Mouse (Mus musculus): ENCODE results near the gene Nanos2. TPM values are rescaled to one million over a fixed set of nuclear protein-coding genes. Genes with fewer than 3 reads are reported as not detected.

The Nanos2 gene
- total and polyA plus RNA-seq, 2 experiments from 2014 or later, result not detected

DNA sequence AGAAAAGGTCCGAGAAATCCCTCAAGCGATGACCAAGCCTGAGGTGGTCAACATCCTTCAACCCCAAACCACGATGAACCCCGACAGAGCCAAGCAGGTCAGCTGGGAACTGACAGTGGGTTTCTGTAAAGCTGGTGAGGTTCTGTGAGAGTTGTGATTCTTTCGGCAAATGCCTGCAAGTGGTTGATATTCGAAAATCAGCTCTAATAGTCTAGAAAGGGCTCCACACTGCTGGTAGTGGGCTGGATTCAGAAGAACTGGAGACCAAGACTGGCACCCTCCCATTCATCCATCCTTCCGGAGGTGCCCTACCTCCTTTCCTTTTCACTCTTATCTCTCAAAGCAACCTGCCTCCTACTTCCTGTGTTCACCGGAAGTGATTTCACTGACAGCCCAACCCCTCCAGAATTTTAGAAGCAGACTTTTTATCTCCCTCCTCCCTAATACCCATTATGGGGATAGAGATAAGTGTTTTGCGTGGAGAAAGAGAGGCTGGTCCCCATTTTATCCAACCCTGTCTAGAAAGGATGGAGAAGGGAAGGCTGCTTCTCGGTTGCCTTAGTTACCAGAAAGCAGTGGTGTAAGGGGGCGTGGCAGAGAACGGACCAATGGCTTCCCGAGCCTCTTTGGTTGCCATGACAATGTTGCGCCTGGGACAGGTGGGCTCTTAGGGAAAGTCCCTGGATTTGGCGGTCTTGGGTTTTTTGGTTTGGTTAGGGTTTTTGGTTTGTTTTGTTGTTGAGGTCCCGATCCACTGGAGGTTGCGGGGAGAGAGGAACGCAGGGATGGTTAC lies 36.5 kb upstream of the Nanos2 start:
- DNase-seq (ENCODE audit: low spot score) (no peak), ATAC-seq (ENCODE audit: insufficient read depth, low read depth) (no peak)
- 24% methylated on average over 18 of the region's 18 CpGs for WGBS
- no peak overlapping the region for H3K9ac ChIP-seq (replicated peaks; ENCODE audit: low read depth, low read length)
- peak overlapping the region; percentile 14 for H3K27ac ChIP-seq (ENCODE audit: low read depth)
- no peaks in the 10 kb centered on the region; the same call in 1 of the 2 replicates for H3K4me1 ChIP-seq (ENCODE audit: control insufficient read depth, insufficient read depth)
- H3K9me3 ChIP-seq (replicated peaks; ENCODE audit: control insufficient read depth, low read length), result no peaks in the 10 kb centered on the region
- no peak overlapping the region for H3K4me2 ChIP-seq (ENCODE audit: low read depth, low read length)
- H3K27me3 ChIP-seq (ENCODE audit: control insufficient read depth, insufficient read depth, low read length), result 0 out of 2 replicates have a peak, but pooled peaks cover 8% of the 10 kb centered on the region
- H3K36me3 ChIP-seq (replicated peaks; ENCODE audit: control insufficient read depth, insufficient read depth, low read length), result no peaks in the 10 kb centered on the region
- no peak overlapping the region for H3K4me3 ChIP-seq (ENCODE audit: low read depth, low read length)
- TF ChIP-seq CTCF (IDR thresholded peaks at IDR 0.05; ENCODE audit: low read depth) (no peak), EP300 (IDR thresholded peaks at IDR 0.05; ENCODE audit: low read depth) (0 out of 2 replicates have a peak, but pooled peaks have one; percentile 29)

DNA sequence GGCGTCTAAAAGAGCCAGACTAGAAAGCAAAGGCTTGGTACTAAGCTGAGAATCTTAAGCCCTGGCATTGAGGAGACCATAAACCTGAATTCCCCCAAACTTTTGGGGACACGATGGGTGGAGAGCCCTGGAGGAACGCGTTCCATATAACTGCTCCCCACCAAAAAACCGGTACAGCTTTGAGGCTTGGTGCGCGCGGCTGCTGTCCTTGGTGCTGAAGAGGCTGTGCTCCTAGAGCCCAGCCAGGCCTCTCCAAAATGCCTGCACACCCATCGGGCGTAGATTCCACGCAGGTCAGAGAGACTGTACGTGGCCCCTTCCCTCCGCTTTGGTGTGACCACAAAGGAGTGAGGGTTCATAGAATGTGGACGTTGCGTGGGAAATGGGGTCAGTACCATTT lies 35.8 kb upstream of the Nanos2 start:
- H3K4me2 ChIP-seq (ENCODE audit: low read depth, low read length), result no peak overlapping the region
- ATAC-seq (ENCODE audit: insufficient read depth, low read depth) (no peak), DNase-seq (ENCODE audit: low spot score) (no peak)
- H3K4me1 ChIP-seq (ENCODE audit: control insufficient read depth, insufficient read depth), result no peaks in the 10 kb centered on the region; the same call in 1 of the 2 replicates
- H3K4me3 ChIP-seq (ENCODE audit: low read depth, low read length), result no peak overlapping the region
- TF ChIP-seq EP300 (IDR thresholded peaks at IDR 0.05; ENCODE audit: low read depth) (no peak), CTCF (IDR thresholded peaks at IDR 0.05; ENCODE audit: low read depth) (no peak)
- H3K27ac ChIP-seq (ENCODE audit: low read depth), result no peak overlapping the region
- H3K9ac ChIP-seq (replicated peaks; ENCODE audit: low read depth, low read length), result no peak overlapping the region
- 0 out of 2 replicates have a peak, but pooled peaks cover 8% of the 10 kb centered on the region for H3K27me3 ChIP-seq (ENCODE audit: control insufficient read depth, insufficient read depth, low read length)
- whole genome bisulfite sequencing, result 13% methylated on average over 15 of the region's 15 CpGs
- H3K36me3 ChIP-seq (replicated peaks; ENCODE audit: control insufficient read depth, insufficient read depth, low read length), result no peaks in the 10 kb centered on the region
- H3K9me3 ChIP-seq (replicated peaks; ENCODE audit: control insufficient read depth, low read length), result no peaks in the 10 kb centered on the region

DNA sequence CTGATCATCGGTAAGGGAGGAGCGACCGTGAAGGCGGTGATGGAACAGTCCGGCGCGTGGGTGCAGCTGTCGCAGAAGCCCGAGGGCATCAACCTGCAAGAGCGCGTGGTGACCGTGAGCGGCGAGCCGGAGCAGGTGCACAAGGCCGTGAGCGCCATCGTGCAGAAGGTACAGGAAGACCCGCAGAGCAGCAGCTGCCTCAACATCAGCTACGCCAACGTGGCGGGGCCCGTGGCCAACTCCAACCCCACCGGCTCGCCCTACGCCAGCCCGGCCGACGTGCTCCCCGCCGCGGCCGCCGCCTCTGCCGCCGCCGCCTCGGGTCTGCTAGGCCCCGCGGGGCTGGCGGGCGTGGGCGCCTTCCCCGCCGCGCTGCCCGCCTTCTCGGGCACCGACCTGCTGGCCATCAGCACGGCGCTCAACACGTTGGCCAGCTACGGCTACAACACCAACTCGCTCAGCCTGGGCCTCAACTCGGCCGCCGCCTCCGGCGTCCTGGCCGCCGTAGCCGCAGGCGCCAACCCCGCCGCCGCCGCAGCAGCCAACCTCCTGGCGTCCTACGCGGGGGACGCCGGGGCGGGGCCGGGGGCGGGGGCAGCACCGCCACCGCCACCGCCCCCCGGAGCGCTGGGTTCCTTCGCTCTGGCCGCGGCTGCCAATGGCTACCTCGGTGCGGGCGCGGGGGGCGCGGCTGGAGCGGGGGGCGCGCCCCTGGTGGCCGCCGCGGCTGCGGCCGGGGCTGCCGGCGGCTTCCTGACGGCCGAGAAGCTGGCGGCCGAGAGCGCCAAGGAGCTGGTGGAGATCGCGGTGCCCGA lies 29.4 kb upstream of the Nanos2 start:
- TF ChIP-seq EP300 (IDR thresholded peaks at IDR 0.05; ENCODE audit: low read depth) (no peak), CTCF (IDR thresholded peaks at IDR 0.05; ENCODE audit: low read depth) (no peak)
- Histone ChIP-seq H3K27me3 (ENCODE audit: control insufficient read depth, insufficient read depth, low read length) (peaks cover 36% of the 10 kb centered on the region), H3K4me3 (ENCODE audit: low read depth, low read length) (peak overlapping the region; percentile 60), H3K9me3 (replicated peaks; ENCODE audit: control insufficient read depth, low read length) (no peaks in the 10 kb centered on the region), H3K9ac (replicated peaks; ENCODE audit: low read depth, low read length) (peak overlapping the region; percentile 46; the same call in 1 of the 2 replicates), H3K27ac (ENCODE audit: low read depth) (peak overlapping the region; percentile 12; the same call in 1 of the 2 replicates), H3K36me3 (replicated peaks; ENCODE audit: control insufficient read depth, insufficient read depth, low read length) (no peaks in the 10 kb centered on the region), H3K4me2 (ENCODE audit: low read depth, low read length) (peak overlapping the region; percentile 92), H3K4me1 (ENCODE audit: control insufficient read depth, insufficient read depth) (peaks cover 8% of the 10 kb centered on the region; the same call in 1 of the 2 replicates)
- under 1% methylated on average over 93 of the region's 107 CpGs for WGBS
- ATAC-seq (ENCODE audit: insufficient read depth, low read depth) (peak; percentile 77), DNase-seq (ENCODE audit: low spot score) (peak; percentile 61)

DNA sequence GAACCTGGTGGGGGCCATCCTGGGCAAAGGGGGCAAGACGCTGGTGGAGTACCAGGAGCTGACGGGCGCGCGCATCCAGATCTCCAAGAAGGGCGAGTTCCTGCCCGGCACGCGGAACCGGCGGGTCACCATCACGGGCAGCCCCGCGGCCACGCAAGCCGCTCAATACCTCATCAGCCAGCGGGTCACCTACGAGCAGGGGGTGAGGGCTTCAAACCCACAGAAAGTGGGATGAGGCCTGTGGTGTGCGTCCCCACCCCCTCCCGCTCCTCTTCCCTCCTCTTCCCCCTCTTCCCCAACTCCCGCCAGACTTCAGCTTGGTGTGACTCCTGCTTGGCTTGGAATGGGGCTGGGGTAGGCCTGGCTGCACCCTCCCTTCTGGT lies 28.8 kb upstream of the Nanos2 start:
- peak; percentile 10; the same call in 1 of the 2 replicates for ATAC-seq (ENCODE audit: insufficient read depth, low read depth)
- Histone ChIP-seq H3K4me1 (ENCODE audit: control insufficient read depth, insufficient read depth) (peaks cover 8% of the 10 kb centered on the region; the same call in 1 of the 2 replicates), H3K9me3 (replicated peaks; ENCODE audit: control insufficient read depth, low read length) (no peaks in the 10 kb centered on the region), H3K9ac (replicated peaks; ENCODE audit: low read depth, low read length) (peak overlapping the region; percentile 46; the same call in 1 of the 2 replicates), H3K27me3 (ENCODE audit: control insufficient read depth, insufficient read depth, low read length) (peaks cover 42% of the 10 kb centered on the region), H3K4me2 (ENCODE audit: low read depth, low read length) (peak overlapping the region; percentile 92), H3K27ac (ENCODE audit: low read depth) (peak overlapping the region; percentile 12; the same call in 1 of the 2 replicates), H3K36me3 (replicated peaks; ENCODE audit: control insufficient read depth, insufficient read depth, low read length) (no peaks in the 10 kb centered on the region), H3K4me3 (ENCODE audit: low read depth, low read length) (peak overlapping the region; percentile 60)
- 3% methylated on average over 21 of the region's 21 CpGs for WGBS
- no peak for DNase-seq (ENCODE audit: low spot score)
- TF ChIP-seq CTCF (IDR thresholded peaks at IDR 0.05; ENCODE audit: low read depth) (no peak), EP300 (IDR thresholded peaks at IDR 0.05; ENCODE audit: low read depth) (no peak)

DNA sequence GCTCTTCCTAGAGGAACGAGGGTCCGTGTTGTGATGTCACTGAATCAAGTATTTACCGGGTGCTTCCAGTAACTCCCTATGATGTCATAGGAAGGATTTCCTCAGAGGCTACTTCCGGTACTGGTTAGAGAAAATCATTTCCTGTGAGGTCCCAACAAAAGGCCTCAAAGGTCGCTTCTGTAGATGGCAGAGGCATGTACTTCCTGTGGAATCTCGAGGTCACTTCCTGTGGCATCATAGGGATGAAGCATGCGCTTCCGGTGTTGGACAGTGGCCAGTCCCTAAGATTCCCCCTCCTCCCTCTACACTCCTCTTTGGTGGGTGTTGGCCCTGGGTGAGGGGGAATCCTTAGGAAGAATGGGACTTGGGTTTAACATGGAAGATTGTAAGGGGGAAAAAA lies 27.8 kb upstream of the Nanos2 start:
- Histone ChIP-seq H3K27me3 (ENCODE audit: control insufficient read depth, insufficient read depth, low read length) (peaks cover 53% of the 10 kb centered on the region), H3K27ac (ENCODE audit: low read depth) (peak overlapping the region; percentile 67), H3K4me2 (ENCODE audit: low read depth, low read length) (no peak overlapping the region), H3K4me3 (ENCODE audit: low read depth, low read length) (no peak overlapping the region), H3K4me1 (ENCODE audit: control insufficient read depth, insufficient read depth) (peaks cover 8% of the 10 kb centered on the region; the same call in 1 of the 2 replicates), H3K9ac (replicated peaks; ENCODE audit: low read depth, low read length) (no peak overlapping the region), H3K9me3 (replicated peaks; ENCODE audit: control insufficient read depth, low read length) (no peaks in the 10 kb centered on the region), H3K36me3 (replicated peaks; ENCODE audit: control insufficient read depth, insufficient read depth, low read length) (no peaks in the 10 kb centered on the region)
- TF ChIP-seq EP300 (IDR thresholded peaks at IDR 0.05; ENCODE audit: low read depth), result peak; percentile 82
- no peak for TF ChIP-seq CTCF (IDR thresholded peaks at IDR 0.05; ENCODE audit: low read depth)
- ATAC-seq (ENCODE audit: insufficient read depth, low read depth) (peak; percentile 37), DNase-seq (ENCODE audit: low spot score) (peak; percentile 49)
- WGBS, result 41% methylated on average over 8 of the region's 8 CpGs

Data from heart, postnatal 0 days (tissue).